Mouse (Mus musculus): ENCODE measurements around the gene Celf6. TPM values are rescaled to one million over a fixed set of nuclear protein-coding genes. Genes with fewer than 3 reads are reported as not detected.
A peak's percentile ranks its signal among the peaks of the same experiment; 100 is the strongest.

Celf6 gene
- total and polyA plus RNA-seq, 3 experiments, result not detected

GRCm38 (mm10) chr9:59553719-59554118 is 24.0 kb upstream of the Celf6 start:
- no peak overlapping the region for H3K27ac ChIP-seq (ENCODE audit: insufficient read depth, low read depth)
- no peaks in the 10 kb centered on the region for H3K27me3 ChIP-seq (replicated peaks)
- peaks cover 0 to 25% of the 10 kb centered on the region in 2 experiments; a peak in 3 of 4 replicates for H3K4me1 ChIP-seq (ENCODE audit: control insufficient read depth in 1 of 2, insufficient read depth in 2 of 2)
- no peak overlapping the region for H3K9ac ChIP-seq (ENCODE audit: insufficient read depth, low read depth)
- DNase-seq (ENCODE audit: extremely low read depth), result no peak
- dilution Hi-C loops (cut with MboI; ENCODE audit: extremely low pct_ligation_motif_present, extremely low pct_unique_long_range_greater_than_20kb, low sequenced_read_pairs), result no loop called here
- H3K36me3 ChIP-seq (replicated peaks in 1 of 2; ENCODE audit: control insufficient read depth in 1 of 2, insufficient read depth in 1 of 2, low read length in 1 of 2), result peaks cover 40 to 81% of the 10 kb centered on the region in 2 experiments
- TF ChIP-seq SIN3A (IDR thresholded peaks at IDR 0.05; ENCODE audit: low read length) (no peak), JUN (IDR thresholded peaks at IDR 0.05; ENCODE audit: insufficient read depth, low read depth, low read length) (no peak), ZKSCAN1 (IDR thresholded peaks at IDR 0.05; ENCODE audit: borderline replicate concordance, low read depth, low read length) (no peak), JUND (conservative IDR thresholded peaks at IDR 0.05; ENCODE audit: low read depth, low read length) (no peak), MXI1 (IDR thresholded peaks at IDR 0.05; ENCODE audit: low read depth, low read length) (no peak), RCOR1 (conservative IDR thresholded peaks at IDR 0.05; ENCODE audit: low read depth, low read length) (no peak), ETS1 (conservative IDR thresholded peaks at IDR 0.05; ENCODE audit: low read depth, low read length) (no peak), E2F4 (IDR thresholded peaks at IDR 0.05; ENCODE audit: insufficient replicate concordance, low read depth, low read length) (no peak), ELF1 (IDR thresholded peaks at IDR 0.05; ENCODE audit: low read depth, low read length) (no peak), BHLHE40 (IDR thresholded peaks at IDR 0.05; ENCODE audit: low read depth, low read length) (no peak), UBTF (IDR thresholded peaks at IDR 0.05; ENCODE audit: low read depth, low read length) (no peak), TCF12 (IDR thresholded peaks at IDR 0.05; ENCODE audit: low read depth, low read length) (no peak), CHD2 (IDR thresholded peaks at IDR 0.05; ENCODE audit: low read length) (no peak), USF1 (IDR thresholded peaks at IDR 0.05; ENCODE audit: low read depth, low read length) (no peak), NELFE (IDR thresholded peaks at IDR 0.05; ENCODE audit: low read depth, low read length) (no peak), PAX5 (IDR thresholded peaks at IDR 0.05; ENCODE audit: low read length) (no peak), RAD21 (IDR thresholded peaks at IDR 0.05; ENCODE audit: low read depth, low read length) (no peak), MAZ (IDR thresholded peaks at IDR 0.05; ENCODE audit: low read depth, low read length) (no peak), ZMIZ1 (IDR thresholded peaks at IDR 0.05; ENCODE audit: low read depth, low read length) (no peak)
- in situ Hi-C loops (cut with MboI; ENCODE audit: low pct_ligation_motif_present, low pct_unique_long_range_greater_than_20kb, low sequenced_read_pairs), result no loop called here
- H3K4me3 ChIP-seq (replicated peaks in 1 of 3; ENCODE audit: low read depth in 2 of 3, low read length in 2 of 3, poor library complexity in 1 of 3), result no peak overlapping the region
- no peaks in the 10 kb centered on the region for H3K9me3 ChIP-seq (replicated peaks; ENCODE audit: low read length)
- H3K79me2 ChIP-seq (replicated peaks; ENCODE audit: control insufficient read depth, extremely low read depth, insufficient read depth, poor library complexity, severe bottlenecking), result no peaks in the 10 kb centered on the region
- no peak overlapping the region for H3K4me2 ChIP-seq (ENCODE audit: insufficient read depth, low read depth, poor library complexity, severe bottlenecking)

GRCm38 (mm10) chr9:59565600-59565999 is 12.1 kb upstream of the Celf6 start:
- H3K27ac ChIP-seq (ENCODE audit: insufficient read depth, low read depth), result no peak overlapping the region
- peak; percentile 88 for DNase-seq (ENCODE audit: extremely low read depth)
- TF ChIP-seq JUN (IDR thresholded peaks at IDR 0.05; ENCODE audit: insufficient read depth, low read depth, low read length), result no peak
- no peak for TF ChIP-seq ZMIZ1 (IDR thresholded peaks at IDR 0.05; ENCODE audit: low read depth, low read length)
- TF ChIP-seq TCF12 (IDR thresholded peaks at IDR 0.05; ENCODE audit: low read depth, low read length), result no peak
- no peak for TF ChIP-seq MYC (IDR thresholded peaks at IDR 0.05; ENCODE audit: low read depth, low read length)
- TF ChIP-seq POLR2A (IDR thresholded peaks at IDR 0.05; ENCODE audit: low read depth, low read length), result 0 out of 2 replicates have a peak, but pooled peaks have one; percentile 33
- peak; percentile 82 to 95 for TF ChIP-seq CTCF (conservative IDR thresholded peaks at IDR 0.05 in 1 of 2, IDR thresholded peaks at IDR 0.05 in 1 of 2; ENCODE audit: low read depth in 2 of 2, low read length in 2 of 2)
- no peak for TF ChIP-seq MAFK (IDR thresholded peaks at IDR 0.05; ENCODE audit: insufficient replicate concordance, low read length)
- no peak for TF ChIP-seq TBP (conservative IDR thresholded peaks at IDR 0.05; ENCODE audit: low read depth, low read length)
- no peak for TF ChIP-seq HCFC1 (IDR thresholded peaks at IDR 0.05; ENCODE audit: low read depth, low read length)
- TF ChIP-seq MAZ (IDR thresholded peaks at IDR 0.05; ENCODE audit: low read depth, low read length), result no peak
- TF ChIP-seq MAX (IDR thresholded peaks at IDR 0.05; ENCODE audit: low read length), result no peak
- TF ChIP-seq MEF2A (IDR thresholded peaks at IDR 0.05; ENCODE audit: borderline replicate concordance, low read depth, low read length), result no peak
- TF ChIP-seq SMC3 (IDR thresholded peaks at IDR 0.05; ENCODE audit: low read depth, low read length), result peak; percentile 85
- no peak for TF ChIP-seq CHD2 (IDR thresholded peaks at IDR 0.05; ENCODE audit: low read length)
- TF ChIP-seq NRF1 (IDR thresholded peaks at IDR 0.05; ENCODE audit: low read depth, low read length), result no peak
- TF ChIP-seq RCOR1 (conservative IDR thresholded peaks at IDR 0.05; ENCODE audit: low read depth, low read length), result no peak
- TF ChIP-seq PAX5 (IDR thresholded peaks at IDR 0.05; ENCODE audit: low read length), result no peak
- peak; percentile 92 for TF ChIP-seq RAD21 (IDR thresholded peaks at IDR 0.05; ENCODE audit: low read depth, low read length)
- TF ChIP-seq USF2 (conservative IDR thresholded peaks at IDR 0.05; ENCODE audit: low read depth, low read length), result no peak
- TF ChIP-seq ZKSCAN1 (IDR thresholded peaks at IDR 0.05; ENCODE audit: borderline replicate concordance, low read depth, low read length), result no peak
- TF ChIP-seq E2F4 (IDR thresholded peaks at IDR 0.05; ENCODE audit: insufficient replicate concordance, low read depth, low read length), result no peak
- TF ChIP-seq MXI1 (IDR thresholded peaks at IDR 0.05; ENCODE audit: low read depth, low read length), result no peak
- no peak; the same call in 1 of the 2 replicates for TF ChIP-seq IRF4 (IDR thresholded peaks at IDR 0.05; ENCODE audit: low read depth, low read length)
- no peak for TF ChIP-seq ELF1 (IDR thresholded peaks at IDR 0.05; ENCODE audit: low read depth, low read length)

More at GRCm38 (mm10) chr9:59565600-59565999, 12.1 kb upstream of the Celf6 start:
- Histone ChIP-seq H3K9me3 (replicated peaks; ENCODE audit: low read length) (no peaks in the 10 kb centered on the region), H3K9ac (ENCODE audit: insufficient read depth, low read depth) (no peak overlapping the region), H3K36me3 (replicated peaks in 1 of 2; ENCODE audit: control insufficient read depth in 1 of 2, insufficient read depth in 1 of 2, low read length in 1 of 2) (peaks cover 37 to 50% of the 10 kb centered on the region in 2 experiments), H3K4me3 (replicated peaks in 1 of 3; ENCODE audit: low read depth in 2 of 3, low read length in 2 of 3, poor library complexity in 1 of 3) (no peak overlapping the region), H3K4me1 (ENCODE audit: control insufficient read depth in 1 of 2, insufficient read depth in 2 of 2) (peaks cover 3 to 15% of the 10 kb centered on the region in 2 experiments; a peak in 3 of 4 replicates), H3K4me2 (ENCODE audit: insufficient read depth, low read depth, poor library complexity, severe bottlenecking) (no peak overlapping the region), H3K27me3 (replicated peaks) (no peaks in the 10 kb centered on the region), H3K79me2 (replicated peaks; ENCODE audit: control insufficient read depth, extremely low read depth, insufficient read depth, poor library complexity, severe bottlenecking) (no peaks in the 10 kb centered on the region)
- in situ Hi-C loops (cut with MboI; ENCODE audit: low pct_ligation_motif_present, low pct_unique_long_range_greater_than_20kb, low sequenced_read_pairs), result no loop called here
- dilution Hi-C loops (cut with MboI; ENCODE audit: extremely low pct_ligation_motif_present, extremely low pct_unique_long_range_greater_than_20kb, low sequenced_read_pairs), result no loop called here

Data from CH12.LX (cell line).